In genomic region chr7:46226253-46226652, GRCm38 (mm10) we compare ENCODE assay signal across 7 mouse cellular contexts. TPM values are rescaled to one million over a fixed set of nuclear protein-coding genes. Genes with fewer than 3 reads are reported as not detected.
A peak's percentile ranks its signal among the peaks of the same experiment; 100 is the strongest.
DNase-seq lines count a peak whose midpoint lies in the region; ATAC-seq lines count a peak whose summit lies in the region.

No protein-coding gene starts in this region.

- no peak overlapping the region for H3K9ac ChIP-seq in liver, embryonic 12.5 days

- H3K4me2 ChIP-seq in liver, embryonic 12.5 days: no peak overlapping the region

- H3K4me1 ChIP-seq in liver, embryonic 12.5 days: no peaks in the 10 kb centered on the region
- no peaks in the 10 kb centered on the region for H3K4me1 ChIP-seq in limb, embryonic 10.5 days

- no peak for ATAC-seq in liver, embryonic 12.5 days
- ATAC-seq in granulocyte monocyte progenitor cell, adult 5-6 weeks (replicated peaks; ENCODE audit: poor library complexity, severe bottlenecking): 0 out of 2 replicates have a peak, but pooled peaks have one; percentile 20

- WGBS in liver, embryonic 12.5 days (ENCODE audit: insufficient replicate concordance): 21% methylated on average over 7 of the region's 7 CpGs
- 22% methylated on average over 7 of the region's 7 CpGs for WGBS in limb, embryonic 10.5 days

- DNase-seq in liver (peak; percentile 53), ZHBTc4 (ENCODE audit: low read depth, low spot score) (peak; percentile 24)
- peak; percentile 64 to 82 for DNase-seq in cerebellum, postnatal 25 days
- DNase-seq in limb, embryonic 10.5 days (ENCODE audit: low spot score): peak; percentile 82
- DNase-seq in right cerebral cortex, postnatal 4 days: peak; percentile 74

- H3K9me3 ChIP-seq in liver, embryonic 12.5 days (replicated peaks): no peaks in the 10 kb centered on the region
- no peaks in the 10 kb centered on the region for H3K9me3 ChIP-seq in limb, embryonic 10.5 days (replicated peaks)

- H3K36me3 ChIP-seq in liver, embryonic 12.5 days: no peaks in the 10 kb centered on the region
- H3K36me3 ChIP-seq in limb, embryonic 10.5 days: no peaks in the 10 kb centered on the region

- H3K27ac ChIP-seq in liver, embryonic 12.5 days: no peak overlapping the region
- no peak overlapping the region for H3K27ac ChIP-seq in limb, embryonic 10.5 days

- H3K27me3 ChIP-seq in liver, embryonic 12.5 days (replicated peaks): 0 out of 2 replicates have a peak, but pooled peaks cover 3% of the 10 kb centered on the region
- 0 out of 2 replicates have a peak, but pooled peaks cover 12% of the 10 kb centered on the region for H3K27me3 ChIP-seq in limb, embryonic 10.5 days (ENCODE audit: low read depth, poor library complexity, severe bottlenecking)

- H3K4me3 ChIP-seq in liver, embryonic 12.5 days: no peak overlapping the region
- no peak overlapping the region for H3K4me3 ChIP-seq in limb, embryonic 10.5 days

RNA-seq across cellular contexts. Expression of gene Ush1c, which starts 12.1 kb away (rescaled TPM):
- polyA plus RNA-seq in liver, embryonic 12.5 days (2016; fragmentation: Nextera tagmentation; extraction: Ambion mirVana): 0.11 TPM in 1 of 2 replicates, not detected in the other
- not detected in 2 replicates for total RNA-seq in granulocyte monocyte progenitor cell, adult 5-6 weeks (2014; fragmentation: Nextera tagmentation)
- not detected in 2 replicates for total RNA-seq in granulocyte monocyte progenitor cell, adult 5-6 weeks (2017)
- polyA plus RNA-seq in limb, embryonic 10.5 days (2016; fragmentation: Nextera tagmentation; extraction: Ambion mirVana): 5.2 and 5.9 TPM in 2 replicates

RNA-seq across cellular contexts. Expression of gene Otog, which starts 14.5 kb away (rescaled TPM):
- not detected in 2 replicates for polyA plus RNA-seq in liver, embryonic 12.5 days (2016; fragmentation: Nextera tagmentation; extraction: Ambion mirVana)
- not detected in 2 replicates for total RNA-seq in granulocyte monocyte progenitor cell, adult 5-6 weeks (2014; fragmentation: Nextera tagmentation)
- total RNA-seq in granulocyte monocyte progenitor cell, adult 5-6 weeks (2017): not detected in 2 replicates
- 0.01 TPM in 1 of 2 replicates, not detected in the other for polyA plus RNA-seq in limb, embryonic 10.5 days (2016; fragmentation: Nextera tagmentation; extraction: Ambion mirVana)

RNA-seq across cellular contexts. Expression of gene Abcc8, which starts 46.4 kb away (rescaled TPM):
- 0.20 and 0.33 TPM in 2 replicates for polyA plus RNA-seq in liver, embryonic 12.5 days (2016; fragmentation: Nextera tagmentation; extraction: Ambion mirVana)
- not detected in 2 replicates for total RNA-seq in granulocyte monocyte progenitor cell, adult 5-6 weeks (2014; fragmentation: Nextera tagmentation)
- not detected in 2 replicates for total RNA-seq in granulocyte monocyte progenitor cell, adult 5-6 weeks (2017)
- 0.40 and 0.74 TPM in 2 replicates for polyA plus RNA-seq in limb, embryonic 10.5 days (2016; fragmentation: Nextera tagmentation; extraction: Ambion mirVana)

Comparison
In these comparisons a context has a peak if more than half of its experiments do, and no peak if none do; other contexts are left out.
1. DNase-seq: peak in every context shown above with its lines; median percentile 82 in limb, embryonic 10.5 days; 74 in right cerebral cortex, postnatal 4 days; 73 in cerebellum, postnatal 25 days; 53 in liver; 24 in ZHBTc4.